Mouse (Mus musculus) G1E (cell line): ENCODE results near the gene Sgca. TPM values are rescaled to one million over a fixed set of nuclear protein-coding genes. Genes with fewer than 3 reads are reported as not detected.

Experiments used
- ATAC-seq: 2 replicates; pipeline ENCODE4 v1.8.0; 2016; ENCODE audit warnings: mild to moderate bottlenecking; ENCODE audit not compliant: insufficient number of reproducible peaks, poor library complexity, low FRiP score, severe bottlenecking; ENCODE audit errors: extremely low read depth
- DNase-seq: peaks from one replicate; pipeline ENCODE4 v3.0.0; 2012; ENCODE audit warnings: low spot score
- H3K27me3 ChIP-seq: 2 replicates; pipeline ENCODE4 v1.6.1; 2012; ENCODE audit warnings: mild to moderate bottlenecking, low read length, inconsistent platforms; ENCODE audit not compliant: insufficient read depth
- H3K36me3 ChIP-seq: replicated peaks from 2 replicates; pipeline ENCODE3; 2012; ENCODE audit warnings: mild to moderate bottlenecking, inconsistent platforms
- H3K4me1 ChIP-seq: 2 replicates; pipeline ENCODE4 v1.6.1; 2012; ENCODE audit warnings: low read depth, low read length, inconsistent platforms, mixed read lengths; ENCODE audit not compliant: insufficient read depth
- H3K4me3 ChIP-seq: 2 replicates; pipeline ENCODE4 v1.5.1; 2012; ENCODE audit warnings: low read depth, mild to moderate bottlenecking, inconsistent platforms, low read length, moderate library complexity, mixed read lengths
- H3K9me3 ChIP-seq: replicated peaks from 2 replicates; pipeline ENCODE4 v1.6.1; 2012; ENCODE audit warnings: inconsistent platforms
- CTCF ChIP-seq: IDR thresholded peaks from 2 replicates; pipeline ENCODE4 v1.5.1; 2012; ENCODE audit warnings: low read depth, low read length, inconsistent platforms, mixed read lengths
- GATA1 ChIP-seq: IDR thresholded peaks from 2 replicates; pipeline ENCODE4 v1.6.1; 2012; ENCODE audit warnings: borderline replicate concordance, low read length, inconsistent platforms, mixed read lengths
- GATA2 ChIP-seq: IDR thresholded peaks from 2 replicates; pipeline ENCODE4 v1.6.1; 2012; ENCODE audit warnings: low read depth, low read length, inconsistent platforms, borderline replicate concordance
- POLR2AphosphoS5 ChIP-seq: IDR thresholded peaks from 2 replicates; pipeline ENCODE4 v1.6.1; 2012; ENCODE audit warnings: low read depth, low read length, inconsistent platforms; ENCODE audit not compliant: insufficient replicate concordance
- TAL1 ChIP-seq: conservative IDR thresholded peaks from 2 replicates; pipeline ENCODE4 v1.6.1; 2012; ENCODE audit warnings: low read depth, low read length, inconsistent platforms, mixed read lengths
- polyA plus RNA-seq: library from polyadenylated mRNA; stranded (reverse); fragments of >175 nt; gene quantifications from 2 replicates; pipeline ENCODE4 v1.2.3, GENCODE M21; 2012
- total RNA-seq, 2 experiments: library from RNA; stranded (forward) in 1 of 2; stranded (reverse) in 1 of 2; fragments of 200-1000 nt in 1 of 2; fragments of >200 nt in 1 of 2; fragmentation: Nextera tagmentation in 1 of 2; gene quantifications; 2 replicates each; pipeline ENCODE4 v1.2.3; 2014 to 2017

Gene Sgca
- total and polyA plus RNA-seq, 3 experiments: 0.87 TPM; not detected in 2

DNA sequence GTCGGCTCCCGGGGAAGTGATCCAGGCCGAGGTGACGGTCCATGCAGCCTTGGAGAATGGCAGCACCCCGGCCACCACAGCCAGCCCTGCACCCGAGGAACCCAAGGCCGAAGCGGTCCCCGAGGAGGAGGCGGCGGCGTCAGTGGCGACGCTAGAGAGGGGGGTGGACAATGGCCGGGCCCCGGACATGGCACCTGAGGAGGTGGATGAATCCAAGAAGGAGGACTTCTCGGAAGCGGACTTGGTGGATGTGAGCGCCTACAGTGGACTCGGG, 16.3 kb upstream of the Sgca start:
- Histone ChIP-seq H3K27me3 (no peaks in the 10 kb centered on the region), H3K4me3 (peak overlapping the region; percentile 93), H3K4me1 (peaks cover 91% of the 10 kb centered on the region), H3K36me3 (peaks cover 56% of the 10 kb centered on the region), H3K9me3 (no peaks in the 10 kb centered on the region)
- TF ChIP-seq POLR2AphosphoS5: no peak
- no peak for TF ChIP-seq GATA2
- TF ChIP-seq GATA1: no peak
- no peak for TF ChIP-seq CTCF
- no peak for TF ChIP-seq TAL1
- no peak for ATAC-seq
- no peak for DNase-seq

DNA sequence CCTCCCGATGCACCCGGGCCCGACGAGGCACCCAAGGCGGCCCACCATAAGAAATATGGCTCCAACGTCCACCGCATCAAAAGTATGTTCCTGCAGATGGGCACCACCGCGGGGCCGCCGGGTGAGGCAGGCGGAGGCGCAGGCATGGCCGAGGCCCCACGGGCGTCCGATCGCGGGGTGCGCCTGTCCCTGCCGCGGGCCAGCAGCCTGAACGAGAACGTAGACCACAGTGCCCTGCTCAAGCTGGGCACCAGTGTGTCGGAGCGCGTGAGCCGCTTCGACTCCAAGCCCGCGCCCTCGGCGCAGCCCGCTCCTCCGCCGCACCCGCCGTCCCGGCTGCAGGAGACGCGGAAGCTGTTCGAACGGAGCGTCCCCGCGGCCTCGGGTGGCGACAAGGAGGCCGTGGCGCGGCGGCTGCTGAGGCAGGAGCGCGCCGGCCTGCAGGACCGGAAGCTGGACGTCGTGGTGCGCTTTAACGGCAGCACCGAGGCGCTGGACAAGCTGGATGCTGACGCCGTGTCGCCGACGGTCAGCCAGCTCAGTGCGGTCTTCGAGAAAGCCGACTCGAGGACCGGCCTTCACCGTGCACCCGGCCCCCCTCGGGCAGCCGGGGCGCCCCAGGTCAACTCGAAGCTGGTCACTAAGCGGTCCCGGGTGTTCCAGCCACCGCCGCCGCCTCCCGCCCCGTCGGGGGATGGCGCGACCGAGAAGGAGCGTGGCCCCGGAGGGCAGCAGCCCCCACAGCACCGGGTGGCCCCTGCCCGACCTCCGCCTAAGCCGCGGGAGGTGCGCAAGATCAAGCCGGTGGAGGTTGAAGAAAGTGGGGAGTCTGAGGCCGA, 15.7 kb upstream of the Sgca start:
- H3K4me1 ChIP-seq: peaks cover 91% of the 10 kb centered on the region
- peaks cover 51% of the 10 kb centered on the region for H3K36me3 ChIP-seq
- ATAC-seq (no peak), DNase-seq (no peak)
- H3K27me3 ChIP-seq: no peaks in the 10 kb centered on the region
- no peaks in the 10 kb centered on the region for H3K9me3 ChIP-seq
- peak overlapping the region; percentile 93 for H3K4me3 ChIP-seq
- no peak for TF ChIP-seq GATA2
- no peak for TF ChIP-seq POLR2AphosphoS5
- no peak for TF ChIP-seq GATA1
- TF ChIP-seq CTCF: no peak
- TF ChIP-seq TAL1: no peak

DNA sequence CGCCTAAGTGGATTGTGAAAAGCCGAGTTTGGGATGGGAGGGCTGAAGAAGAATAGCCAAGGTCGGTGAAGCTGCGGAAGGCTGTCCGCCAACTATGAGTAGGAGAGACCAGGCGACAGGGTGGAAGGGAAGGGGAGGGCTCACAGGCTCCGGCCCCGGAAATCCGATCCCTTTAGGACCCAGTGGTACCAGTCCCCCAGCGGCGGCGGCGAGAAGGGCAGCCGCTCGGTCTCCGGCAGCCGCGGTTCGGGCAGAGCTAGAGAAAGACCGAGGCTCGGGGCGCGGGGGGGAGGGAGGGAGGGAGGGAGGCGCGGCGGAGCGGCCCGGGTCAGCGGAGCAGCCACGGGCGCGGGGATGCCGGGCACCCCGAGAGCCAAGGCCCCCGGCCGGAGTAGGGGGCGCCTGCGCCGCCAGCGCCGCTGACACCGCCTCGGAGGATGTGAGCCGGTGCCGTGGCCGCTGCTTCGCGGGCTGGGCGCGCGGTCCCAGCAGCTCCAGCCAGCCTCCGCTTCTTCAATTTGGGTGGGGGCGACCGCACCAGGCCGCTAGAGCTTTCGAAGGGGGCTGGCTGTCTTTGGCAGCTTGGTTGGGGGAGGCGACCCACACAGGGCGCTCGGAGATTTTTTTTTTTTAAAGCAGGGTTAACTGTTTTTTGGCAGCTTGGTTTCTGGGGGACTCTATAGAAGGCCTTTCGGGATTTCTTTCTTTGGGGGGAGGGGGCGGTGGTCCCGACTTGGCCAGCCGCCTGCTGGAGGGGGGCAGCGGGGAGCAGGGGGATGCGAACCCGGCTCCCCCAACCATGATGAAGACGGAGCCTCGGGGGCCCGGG, 14.8 kb upstream of the Sgca start, which contains the start of gene Ppp1r9b:
TSS of gene Ppp1r9b (plus strand) at position 287 of the 829 bp plus-strand sequence.
- Histone ChIP-seq H3K27me3 (no peaks in the 10 kb centered on the region), H3K9me3 (no peaks in the 10 kb centered on the region), H3K36me3 (peaks cover 42% of the 10 kb centered on the region), H3K4me3 (peak within 1 kb of the TSS; percentile 93), H3K4me1 (peaks cover 82% of the 10 kb centered on the region)
- no peak for TF ChIP-seq TAL1
- TF ChIP-seq CTCF: 0 out of 2 replicates have a peak, but pooled peaks have one; percentile 24
- ATAC-seq (peak; percentile 50; the same call in 1 of the 2 replicates), DNase-seq (peak; percentile 90)

DNA sequence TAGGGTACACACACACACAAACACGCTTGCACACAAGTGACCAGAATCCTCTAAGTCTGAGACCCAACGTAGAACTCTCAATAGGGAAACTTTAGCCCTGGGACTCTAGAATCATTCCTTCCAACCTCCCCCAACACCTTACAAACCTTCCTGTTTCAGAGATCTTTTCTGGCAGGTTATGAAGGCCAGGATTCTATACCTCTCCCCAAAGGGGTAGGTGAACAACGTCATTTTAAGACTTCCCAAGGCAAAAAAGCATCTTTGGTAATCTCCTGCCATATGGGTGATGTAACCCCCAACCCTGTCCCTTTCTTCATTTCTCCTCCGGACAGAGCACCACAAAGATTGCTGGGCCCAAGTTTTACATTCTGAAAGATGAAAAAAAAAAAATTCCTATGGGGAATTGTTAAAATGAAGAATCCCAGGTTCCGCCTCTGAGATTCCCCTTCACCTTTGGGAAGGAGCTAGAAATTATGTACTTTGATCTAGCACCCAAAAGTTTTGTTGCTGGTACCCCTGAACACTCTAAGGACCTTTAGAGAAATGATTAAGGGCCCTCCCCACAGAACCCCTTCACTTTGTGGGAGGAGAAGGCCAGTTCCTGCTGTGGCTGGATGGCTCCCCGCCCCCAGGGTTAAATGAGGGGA, 14.1 kb upstream of the Sgca start:
- H3K4me3 ChIP-seq: peak overlapping the region; percentile 93
- peaks cover 34% of the 10 kb centered on the region for H3K36me3 ChIP-seq
- H3K4me1 ChIP-seq: peaks cover 77% of the 10 kb centered on the region
- H3K9me3 ChIP-seq: no peaks in the 10 kb centered on the region
- no peaks in the 10 kb centered on the region for H3K27me3 ChIP-seq
- DNase-seq (no peak), ATAC-seq (no peak)
- TF ChIP-seq GATA2 (no peak), TAL1 (no peak), POLR2AphosphoS5 (no peak), GATA1 (no peak)

DNA sequence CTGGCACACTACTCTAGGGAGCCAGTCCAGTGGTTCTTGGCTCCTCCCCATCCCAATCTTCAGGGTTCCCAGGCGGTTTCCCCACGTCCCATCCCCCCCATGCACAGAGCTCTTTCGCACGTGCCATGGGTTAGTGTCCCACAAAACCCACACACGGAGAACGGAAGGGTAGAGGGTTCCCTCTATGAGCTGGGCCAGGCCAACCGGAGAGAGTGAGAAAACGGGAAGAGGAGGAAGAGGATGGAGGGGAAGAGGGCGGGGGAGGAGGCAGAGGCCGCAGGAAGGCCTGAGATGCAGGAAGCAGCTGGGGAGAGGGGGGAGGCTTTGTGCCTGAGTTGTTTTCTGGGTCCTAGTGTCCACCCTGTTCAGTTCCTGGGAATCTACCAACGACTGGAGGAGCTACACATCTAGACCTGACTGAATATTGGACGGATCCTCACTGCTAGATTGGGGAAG, 13.5 kb upstream of the Sgca start:
- DNase-seq (peak; percentile 94), ATAC-seq (peak; percentile 77)
- no peaks in the 10 kb centered on the region for H3K27me3 ChIP-seq
- H3K9me3 ChIP-seq: no peaks in the 10 kb centered on the region
- peaks cover 73% of the 10 kb centered on the region for H3K4me1 ChIP-seq
- peak overlapping the region; percentile 93 for H3K4me3 ChIP-seq
- TF ChIP-seq GATA2 (no peak), CTCF (no peak), POLR2AphosphoS5 (no peak)
- H3K36me3 ChIP-seq: peaks cover 28% of the 10 kb centered on the region
